Mouse (Mus musculus) heart, embryonic 16.5 days (tissue): ENCODE measurements at regions not wholly inside any gene's neighbourhood (a gene's known extent, or its start where the extent isn't known, plus 50 kb on each side); places are given as distances from the start of the nearest gene placed in this dataset.

Experiments used
- ATAC-seq: fragments of 200-750 bp; cut with Nextera tagmentation; replicated peaks from 2 replicates; pipeline ENCODE4 v1.8.0; 2017; ENCODE audit warnings: moderate number of reproducible peaks; ENCODE audit not compliant: insufficient read depth, low FRiP score; ENCODE audit errors: extremely low read depth
- H3K27ac ChIP-seq: fragments of 300-500 bp; sonication (generic); 2 replicates; pipeline ENCODE4 v1.5.1; 2014; ENCODE audit warnings: mild to moderate bottlenecking, low read length, control low read depth, moderate library complexity
- H3K27me3 ChIP-seq: fragments of 300-500 bp; sonication (generic); 2 replicates; pipeline ENCODE4 v1.6.1; 2014; ENCODE audit warnings: low read length, mixed read lengths; ENCODE audit not compliant: control insufficient read depth, insufficient read depth
- H3K36me3 ChIP-seq: fragments of 300-500 bp; sonication (generic); 2 replicates; pipeline ENCODE4 v1.6.1; 2014; ENCODE audit not compliant: control insufficient read depth, insufficient read depth
- H3K4me1 ChIP-seq: fragments of 300-500 bp; sonication (generic); 2 replicates; pipeline ENCODE4 v1.6.1; 2014; ENCODE audit warnings: low read length, mixed read lengths; ENCODE audit not compliant: control insufficient read depth, insufficient read depth
- H3K4me2 ChIP-seq: fragments of 300-500 bp; sonication (generic); 2 replicates; pipeline ENCODE4 v1.6.1; 2014; ENCODE audit warnings: low read depth, mild to moderate bottlenecking, control low read depth, low read length
- H3K4me3 ChIP-seq: fragments of 300-500 bp; sonication (generic); 2 replicates; pipeline ENCODE4 v1.5.1; 2014; ENCODE audit warnings: mild to moderate bottlenecking, control low read depth, low read length
- H3K9ac ChIP-seq: fragments of 300-500 bp; sonication (generic); 2 replicates; pipeline ENCODE4 v1.6.1; 2014; ENCODE audit warnings: low read length, control low read depth
- H3K9me3 ChIP-seq: fragments of 300-500 bp; sonication (generic); replicated peaks from 2 replicates; pipeline ENCODE4 v1.6.1; 2016; ENCODE audit warnings: low read length; ENCODE audit not compliant: control insufficient read depth
- WGBS: fragments of 180-500 bp; shearing (Covaris S2); extraction: QIAGEN DNeasy Blood & Tissue Kit; methylation state at CpG from one replicate; pipeline ENCODE4 v1.1.7; 2014; 5-methylcytosine and 5-hydroxymethylcytosine counted together

DNA sequence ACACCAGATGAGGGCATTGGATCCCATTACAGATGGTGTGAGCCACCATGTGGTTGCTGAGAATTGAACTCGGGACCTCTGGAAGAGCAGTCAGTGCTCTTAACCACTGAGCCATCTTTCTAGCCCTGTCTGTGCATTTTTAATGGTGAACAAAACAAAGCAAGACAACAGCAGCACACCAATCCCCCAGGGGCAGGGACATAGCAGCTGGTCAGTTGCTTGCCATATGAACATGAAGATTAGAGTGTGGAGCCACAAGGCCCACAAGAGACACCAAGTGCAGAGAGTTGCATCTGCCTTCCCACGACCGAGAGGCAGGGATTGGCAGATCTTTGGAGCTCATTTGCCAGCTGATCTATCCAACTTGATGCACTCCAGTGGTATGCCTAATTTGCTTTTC, 96.7 kb downstream of the Kcnrg start:
- no peaks in the 10 kb centered on the region for H3K27me3 ChIP-seq
- H3K9ac ChIP-seq: no peak overlapping the region
- no peaks in the 10 kb centered on the region for H3K9me3 ChIP-seq
- H3K4me1 ChIP-seq: no peaks in the 10 kb centered on the region
- 75% methylated on average over 3 of the region's 3 CpGs for WGBS
- no peak overlapping the region for H3K27ac ChIP-seq
- H3K36me3 ChIP-seq: no peaks in the 10 kb centered on the region
- no peak overlapping the region for H3K4me2 ChIP-seq
- no peak for ATAC-seq
- no peak overlapping the region for H3K4me3 ChIP-seq

DNA sequence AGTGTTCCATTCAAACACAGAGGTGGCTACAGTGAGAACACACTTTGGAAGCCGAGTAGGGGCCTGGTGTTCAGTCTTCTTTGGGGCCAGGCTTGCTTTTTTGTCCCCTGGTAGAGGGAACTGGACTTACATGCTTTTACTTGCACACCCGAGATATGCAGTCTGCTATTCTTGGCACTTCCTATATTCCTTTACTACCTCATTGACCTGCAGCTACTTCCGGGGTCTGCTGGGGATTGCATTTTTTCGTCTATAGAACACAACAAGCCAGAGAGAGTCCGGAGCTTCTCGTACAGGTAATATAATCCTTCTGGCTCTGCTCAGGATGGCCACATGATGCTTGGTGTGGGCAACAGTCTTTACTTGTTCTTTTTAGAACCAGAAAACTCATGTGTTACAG, 99.7 kb downstream of the Kcnrg start:
- ATAC-seq: no peak
- Histone ChIP-seq H3K27ac (no peak overlapping the region), H3K4me1 (no peaks in the 10 kb centered on the region), H3K27me3 (no peaks in the 10 kb centered on the region), H3K4me2 (no peak overlapping the region), H3K9ac (no peak overlapping the region), H3K36me3 (no peaks in the 10 kb centered on the region), H3K4me3 (no peak overlapping the region), H3K9me3 (no peaks in the 10 kb centered on the region)
- 59% methylated on average over 6 of the region's 6 CpGs for WGBS

DNA sequence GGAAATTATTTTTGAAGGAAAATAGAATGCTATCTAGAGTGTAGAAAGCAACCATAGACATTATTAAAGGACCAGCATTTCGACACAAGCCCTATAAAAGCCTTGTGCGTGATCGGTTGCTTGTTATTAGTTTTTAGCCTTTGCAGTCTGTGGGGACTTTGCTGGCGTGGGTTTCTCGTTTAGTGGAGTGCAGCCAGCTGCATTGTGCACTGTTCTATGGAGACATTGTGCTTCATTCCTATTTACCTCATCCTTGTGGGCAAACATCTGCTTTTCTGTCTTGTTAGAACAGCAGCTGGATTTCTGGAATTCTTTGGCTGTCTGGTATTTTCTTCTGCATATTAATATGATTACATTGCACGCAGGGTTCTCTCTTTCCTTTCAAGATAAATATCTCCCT, 101.1 kb downstream of the Kcnrg start:
- H3K4me2 ChIP-seq: no peak overlapping the region
- no peak overlapping the region for H3K27ac ChIP-seq
- no peak for ATAC-seq
- H3K27me3 ChIP-seq: no peaks in the 10 kb centered on the region
- H3K4me3 ChIP-seq: no peak overlapping the region
- 74% methylated on average over 6 of the region's 6 CpGs for WGBS
- no peaks in the 10 kb centered on the region for H3K36me3 ChIP-seq
- no peaks in the 10 kb centered on the region for H3K9me3 ChIP-seq
- no peak overlapping the region for H3K9ac ChIP-seq
- no peaks in the 10 kb centered on the region for H3K4me1 ChIP-seq

DNA sequence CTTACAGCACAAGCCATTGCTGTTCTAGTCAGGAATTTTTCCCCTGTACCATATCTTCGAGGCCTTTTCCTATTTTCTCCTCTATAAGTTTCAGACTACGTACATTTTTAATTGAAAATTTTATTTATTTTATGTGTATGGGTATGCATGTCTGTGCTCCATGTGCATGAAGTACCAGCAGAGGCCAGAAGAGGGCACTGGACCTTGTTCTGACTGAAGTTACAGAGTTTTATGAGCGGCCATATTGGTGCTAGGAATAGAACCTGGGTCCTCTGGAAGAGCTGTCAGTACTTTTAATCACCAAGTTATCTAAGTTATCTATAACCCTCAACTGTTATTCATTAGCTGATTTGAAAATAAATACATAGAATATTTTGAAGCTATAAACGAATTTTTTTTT, 108.5 kb downstream of the Kcnrg start:
- no peaks in the 10 kb centered on the region for H3K4me1 ChIP-seq
- H3K9ac ChIP-seq: no peak overlapping the region
- H3K27me3 ChIP-seq: no peaks in the 10 kb centered on the region
- no peak overlapping the region for H3K27ac ChIP-seq
- peaks cover 5% of the 10 kb centered on the region; the same call in 1 of the 2 replicates for H3K9me3 ChIP-seq
- no peak overlapping the region for H3K4me3 ChIP-seq
- ATAC-seq: no peak
- WGBS: 92% methylated on average over 4 of the region's 4 CpGs
- H3K36me3 ChIP-seq: no peaks in the 10 kb centered on the region
- H3K4me2 ChIP-seq: no peak overlapping the region

DNA sequence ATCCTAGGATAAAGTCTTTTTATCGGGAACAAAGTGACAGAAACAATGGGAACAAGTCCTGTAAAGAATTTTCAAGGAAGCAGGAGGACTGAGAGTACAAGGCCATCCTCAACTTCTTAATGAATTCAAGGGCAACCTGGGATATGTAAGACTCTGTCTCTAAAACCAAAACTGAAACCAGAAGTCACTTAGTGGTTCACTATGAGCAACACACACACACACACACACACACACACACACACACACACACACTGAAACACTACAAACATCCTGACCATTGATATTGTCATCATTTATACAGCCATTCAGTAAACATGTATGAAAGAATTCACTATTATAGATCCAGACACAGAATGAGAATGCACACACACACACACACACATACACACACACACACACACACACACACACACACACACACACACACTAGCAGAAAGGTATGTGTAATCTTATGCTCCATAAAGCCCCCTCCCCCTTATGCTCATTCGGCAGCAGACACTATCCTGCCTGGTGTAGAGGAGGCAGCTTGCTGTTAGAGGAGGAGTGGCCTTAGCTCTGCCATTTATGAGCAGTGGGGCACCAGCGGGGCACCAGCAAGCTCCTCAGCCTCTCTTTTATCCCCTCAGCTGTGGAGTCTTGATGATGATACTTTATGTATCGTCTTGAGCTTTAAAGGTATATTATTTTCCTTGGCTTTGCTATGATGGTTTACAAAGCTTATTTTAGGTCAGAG, 111.3 kb downstream of the Kcnrg start:
- H3K27me3 ChIP-seq: no peaks in the 10 kb centered on the region
- peaks cover 5% of the 10 kb centered on the region; the same call in 1 of the 2 replicates for H3K9me3 ChIP-seq
- H3K27ac ChIP-seq: no peak overlapping the region
- H3K36me3 ChIP-seq: no peaks in the 10 kb centered on the region
- no peak for ATAC-seq
- no peaks in the 10 kb centered on the region for H3K4me1 ChIP-seq
- no peak overlapping the region for H3K4me3 ChIP-seq
- H3K9ac ChIP-seq: no peak overlapping the region
- H3K4me2 ChIP-seq: no peak overlapping the region
- WGBS: 51% methylated on average over 4 of the region's 4 CpGs

DNA sequence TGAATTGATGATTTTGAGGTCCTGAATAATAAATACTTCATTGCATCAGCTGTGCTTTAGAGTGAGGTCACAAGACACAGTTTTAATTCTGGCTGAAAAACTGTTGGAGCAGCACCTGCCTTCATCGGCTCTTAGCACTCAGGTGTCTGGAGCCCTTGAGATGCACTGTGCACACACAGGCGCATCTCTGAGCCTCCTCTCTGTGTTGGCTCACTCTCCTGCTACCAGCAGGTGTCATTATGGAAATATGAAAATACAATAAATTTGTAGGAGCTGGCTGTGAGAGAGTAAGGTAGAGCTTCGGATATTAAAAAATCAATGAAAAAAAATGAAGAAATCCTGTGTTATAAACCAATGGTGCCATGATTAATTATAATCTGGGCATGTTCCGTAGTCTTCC, 114.0 kb downstream of the Kcnrg start:
- WGBS: 85% methylated on average over 4 of the region's 4 CpGs
- no peak for ATAC-seq
- Histone ChIP-seq H3K4me1 (no peaks in the 10 kb centered on the region), H3K27me3 (no peaks in the 10 kb centered on the region), H3K9me3 (no peaks in the 10 kb centered on the region), H3K9ac (no peak overlapping the region), H3K27ac (no peak overlapping the region), H3K4me2 (no peak overlapping the region), H3K4me3 (no peak overlapping the region), H3K36me3 (no peaks in the 10 kb centered on the region)

DNA sequence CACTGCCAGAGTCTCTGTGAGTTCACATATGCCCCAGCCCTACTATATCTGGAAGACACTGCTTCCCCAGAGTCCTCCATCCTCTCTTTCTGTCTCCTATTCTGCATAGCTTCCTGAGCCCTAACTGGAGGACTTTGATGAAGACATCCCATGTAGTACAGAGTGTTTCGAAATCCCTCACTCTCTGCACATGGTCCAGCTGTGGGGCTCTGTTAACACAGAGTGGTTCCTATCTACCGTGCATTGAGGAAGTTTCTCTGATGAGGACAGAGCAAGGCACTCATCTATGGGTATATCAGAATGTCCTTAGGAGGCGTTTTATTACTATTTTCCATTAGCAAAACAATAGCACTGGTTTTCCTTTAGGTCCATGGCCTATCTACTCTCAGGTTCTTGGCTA, 117.7 kb downstream of the Kcnrg start:
- H3K9me3 ChIP-seq: no peaks in the 10 kb centered on the region

DNA sequence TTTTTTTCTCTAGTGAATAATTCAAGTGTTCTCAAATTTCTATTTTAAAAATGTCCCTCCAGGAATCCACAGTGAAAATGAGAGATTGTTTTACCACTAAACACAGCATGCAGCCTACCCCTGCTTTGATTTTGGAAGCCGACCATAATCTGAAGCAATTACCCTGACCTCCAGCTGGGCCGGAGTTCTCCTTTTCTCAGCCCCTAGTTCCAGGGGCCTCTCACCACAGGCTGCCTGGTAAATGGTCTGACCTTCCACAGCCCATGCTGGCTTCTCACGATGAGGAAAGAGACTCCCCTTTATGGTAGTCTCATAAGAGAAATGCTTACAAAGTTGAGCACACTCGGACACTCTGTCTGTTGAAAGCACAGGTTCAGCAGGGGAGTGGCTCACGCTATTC, 121.3 kb downstream of the Kcnrg start:
- H3K27me3 ChIP-seq: no peaks in the 10 kb centered on the region
- no peaks in the 10 kb centered on the region for H3K4me1 ChIP-seq
- 54% methylated on average over 5 of the region's 5 CpGs for WGBS
- H3K4me3 ChIP-seq: no peak overlapping the region
- no peaks in the 10 kb centered on the region for H3K9me3 ChIP-seq
- no peak overlapping the region for H3K4me2 ChIP-seq
- no peak for ATAC-seq
- no peaks in the 10 kb centered on the region for H3K36me3 ChIP-seq
- no peak overlapping the region for H3K9ac ChIP-seq
- no peak overlapping the region for H3K27ac ChIP-seq

More for the DNA sequence above, 117.7 kb downstream of the Kcnrg start:
- Histone ChIP-seq H3K9ac (no peak overlapping the region), H3K27me3 (no peaks in the 10 kb centered on the region), H3K36me3 (no peaks in the 10 kb centered on the region), H3K4me1 (no peaks in the 10 kb centered on the region), H3K4me2 (no peak overlapping the region), H3K27ac (no peak overlapping the region), H3K4me3 (no peak overlapping the region)
- 75% methylated on average over 3 of the region's 3 CpGs for WGBS
- no peak for ATAC-seq

DNA sequence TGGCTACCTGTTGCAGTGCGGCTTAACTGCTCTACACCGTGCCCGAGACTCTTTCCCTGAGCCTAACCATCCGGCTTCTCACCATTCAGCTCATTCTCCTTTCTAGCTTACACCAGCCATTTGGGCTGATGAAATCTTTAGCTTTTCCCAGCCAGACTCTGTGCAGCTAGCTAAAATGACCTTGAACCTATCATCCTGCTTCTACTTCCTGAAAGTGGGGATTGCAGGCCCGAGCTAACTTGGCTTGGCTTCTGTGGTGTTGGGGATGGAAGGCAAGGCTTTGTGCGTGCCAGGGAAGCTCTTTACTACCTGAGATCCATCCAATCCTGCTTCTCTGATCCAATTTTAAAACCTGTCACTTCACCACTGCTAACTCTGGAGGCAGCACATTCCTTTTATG, 128.3 kb downstream of the Kcnrg start:
- 72% methylated on average over 6 of the region's 6 CpGs for WGBS
- no peak overlapping the region for H3K4me3 ChIP-seq
- no peaks in the 10 kb centered on the region for H3K36me3 ChIP-seq
- H3K4me1 ChIP-seq: peaks cover 4% of the 10 kb centered on the region; the same call in 1 of the 2 replicates
- no peak overlapping the region for H3K9ac ChIP-seq
- no peak overlapping the region for H3K4me2 ChIP-seq
- 0 out of 2 replicates have a peak, but pooled peaks cover 6% of the 10 kb centered on the region for H3K9me3 ChIP-seq
- no peaks in the 10 kb centered on the region for H3K27me3 ChIP-seq
- ATAC-seq: no peak
- peak overlapping the region; percentile 55; the same call in 1 of the 2 replicates for H3K27ac ChIP-seq
